Mouse (Mus musculus) lung, postnatal 4 days (tissue): ENCODE data around the gene Grik4.

Experiments
- DNase-seq, 2 experiments: peaks; one replicate each; pipeline ENCODE4 v3.0.0; 2021

Grik4 gene

GRCm38 (mm10) chr9:42735086-42735485, 209.2 kb downstream of the Grik4 start:
- DNase-seq = no peak

- DNase-seq = no peak
Measured at GRCm38 (mm10) chr9:42732731-42733318, 211.5 kb downstream of the Grik4 start.

- DNase-seq = no peak
Measured at GRCm38 (mm10) chr9:42728472-42728871, 215.8 kb downstream of the Grik4 start.

GRCm38 (mm10) chr9:42727661-42728060, 216.6 kb downstream of the Grik4 start:
- DNase-seq = no peak

GRCm38 (mm10) chr9:42727186-42727585, 217.1 kb downstream of the Grik4 start:
- DNase-seq = no peak

- no peak for DNase-seq
Measured at GRCm38 (mm10) chr9:42724099-42724498, 220.2 kb downstream of the Grik4 start.

GRCm38 (mm10) chr9:42722501-42722900, 221.8 kb downstream of the Grik4 start:
- no peak for DNase-seq

GRCm38 (mm10) chr9:42721718-42722117, 222.6 kb downstream of the Grik4 start:
- no peak for DNase-seq

- no peak for DNase-seq
Measured at GRCm38 (mm10) chr9:42721146-42721545, 223.1 kb downstream of the Grik4 start.

- no peak for DNase-seq
Measured at GRCm38 (mm10) chr9:42713912-42714311, 230.4 kb downstream of the Grik4 start.

GRCm38 (mm10) chr9:42705848-42706247, 238.4 kb downstream of the Grik4 start:
- no peak for DNase-seq

GRCm38 (mm10) chr9:42703191-42703854, 241.0 kb downstream of the Grik4 start:
- DNase-seq = no peak

GRCm38 (mm10) chr9:42702231-42703132, 241.8 kb downstream of the Grik4 start:
- DNase-seq = no peak

GRCm38 (mm10) chr9:42701729-42702128, 242.6 kb downstream of the Grik4 start:
- DNase-seq = no peak

GRCm38 (mm10) chr9:42693024-42693423, 251.3 kb downstream of the Grik4 start:
- DNase-seq = no peak

- peak; percentile 47 to 62 for DNase-seq
Measured at GRCm38 (mm10) chr9:42688143-42688542, 256.1 kb downstream of the Grik4 start.

- no peak for DNase-seq
Measured at GRCm38 (mm10) chr9:42686104-42686503, 258.2 kb downstream of the Grik4 start.

GRCm38 (mm10) chr9:42674017-42674412, 270.3 kb downstream of the Grik4 start:
- DNase-seq = no peak

GRCm38 (mm10) chr9:42673385-42674016, 270.8 kb downstream of the Grik4 start:
- DNase-seq = peak; percentile 6 to 31

- DNase-seq = no peak
Measured at GRCm38 (mm10) chr9:42672982-42673381, 271.3 kb downstream of the Grik4 start.

GRCm38 (mm10) chr9:42670619-42671018, 273.7 kb downstream of the Grik4 start:
- no peak for DNase-seq

- no peak for DNase-seq
Measured at GRCm38 (mm10) chr9:42661481-42661880, 282.8 kb downstream of the Grik4 start.

- DNase-seq = peak in 1 of 2 experiments; percentile 40
Measured at GRCm38 (mm10) chr9:42652756-42653155, 291.5 kb downstream of the Grik4 start.
